Mouse (Mus musculus): ENCODE measurements around the gene Kl.

- TF ChIP-seq POLR2A (IDR thresholded peaks at IDR 0.05; ENCODE audit: insufficient read length, low read depth) (no peak), MYOD1 (IDR thresholded peaks at IDR 0.05; ENCODE audit: control insufficient read depth in 1 of 3, insufficient read length in 2 of 3, low read depth in 2 of 3) (no peak), USF1 (IDR thresholded peaks at IDR 0.05; ENCODE audit: low read depth) (no peak), SRF (IDR thresholded peaks at IDR 0.05; ENCODE audit: control insufficient read depth, insufficient read length, low read depth) (no peak), REST (IDR thresholded peaks at IDR 0.05; ENCODE audit: insufficient read depth, insufficient read length) (no peak), MAX (IDR thresholded peaks at IDR 0.05; ENCODE audit: low read depth) (no peak), E2F4 (IDR thresholded peaks at IDR 0.05; ENCODE audit: insufficient read depth) (no peak), TCF12 (IDR thresholded peaks at IDR 0.05; ENCODE audit: insufficient read depth, poor library complexity, severe bottlenecking) (no peak), POLR2AphosphoS2 (IDR thresholded peaks at IDR 0.05; ENCODE audit: insufficient read length, low read depth) (no peak), CEBPB (IDR thresholded peaks at IDR 0.05; ENCODE audit: insufficient read depth, poor library complexity, severe bottlenecking) (no peak), MYOG (IDR thresholded peaks at IDR 0.05; ENCODE audit: control insufficient read depth in 1 of 3, insufficient read depth in 1 of 3, insufficient read length in 2 of 3, low read depth in 2 of 3) (no peak)
These were observed 66.0 kb downstream of the Kl start for GRCm38 (mm10) chr5:151018450-151018849.
